Mouse (Mus musculus) Patski (cell line): ENCODE results near the gene Cped1. TPM values are rescaled to one million over a fixed set of nuclear protein-coding genes. Genes with fewer than 3 reads are reported as not detected.

ENCODE experiments used
- ATAC-seq: fragments of 100-300 bp; one replicate; pipeline ENCODE4 v1.8.0; 2021
- CTCF ChIA-PET: fragments of 350-600 bp; sonication (Branson Sonifier 250); formaldehyde crosslinking; loops from one replicate; lab custom pipeline; 2022; ENCODE audit warnings: inconsistent platforms; lab: Charles Lee
- POLR2A ChIA-PET: fragments of 350-600 bp; sonication (Branson Sonifier 250); formaldehyde crosslinking; loops from one replicate; lab custom pipeline; 2022; ENCODE audit warnings: antibody characterized with exemption, inconsistent platforms; lab: Charles Lee
- DNase-seq: peaks from one replicate; pipeline ENCODE4 v3.0.0-alpha.2; 2011; ENCODE audit warnings: low read depth, low spot score
- H3K27me3 ChIP-seq: fragments of 371-371 bp; one replicate; pipeline ENCODE4 v1.5.1; 2021
- CTCF ChIP-seq: fragments of 100-300 bp; IDR thresholded peaks from one replicate; pipeline ENCODE4 v1.5.1; 2021
- in situ Hi-C: fragments of 300-500 bp; cut with MboI; formaldehyde crosslinking; loops from 3 replicates; pipeline ENCODE4 v1.11.1; 2018; ENCODE audit warnings: low pct_unique_long_range_greater_than_20kb, mixed read lengths
- polyA plus RNA-seq: library from polyadenylated mRNA; unstranded; gene quantifications from one replicate; pipeline ENCODE4 v1.2.3, GENCODE M21; 2021

The Cped1 gene
- polyA plus RNA-seq, 1 experiment from 2014 or later = 0.41 TPM

DNA sequence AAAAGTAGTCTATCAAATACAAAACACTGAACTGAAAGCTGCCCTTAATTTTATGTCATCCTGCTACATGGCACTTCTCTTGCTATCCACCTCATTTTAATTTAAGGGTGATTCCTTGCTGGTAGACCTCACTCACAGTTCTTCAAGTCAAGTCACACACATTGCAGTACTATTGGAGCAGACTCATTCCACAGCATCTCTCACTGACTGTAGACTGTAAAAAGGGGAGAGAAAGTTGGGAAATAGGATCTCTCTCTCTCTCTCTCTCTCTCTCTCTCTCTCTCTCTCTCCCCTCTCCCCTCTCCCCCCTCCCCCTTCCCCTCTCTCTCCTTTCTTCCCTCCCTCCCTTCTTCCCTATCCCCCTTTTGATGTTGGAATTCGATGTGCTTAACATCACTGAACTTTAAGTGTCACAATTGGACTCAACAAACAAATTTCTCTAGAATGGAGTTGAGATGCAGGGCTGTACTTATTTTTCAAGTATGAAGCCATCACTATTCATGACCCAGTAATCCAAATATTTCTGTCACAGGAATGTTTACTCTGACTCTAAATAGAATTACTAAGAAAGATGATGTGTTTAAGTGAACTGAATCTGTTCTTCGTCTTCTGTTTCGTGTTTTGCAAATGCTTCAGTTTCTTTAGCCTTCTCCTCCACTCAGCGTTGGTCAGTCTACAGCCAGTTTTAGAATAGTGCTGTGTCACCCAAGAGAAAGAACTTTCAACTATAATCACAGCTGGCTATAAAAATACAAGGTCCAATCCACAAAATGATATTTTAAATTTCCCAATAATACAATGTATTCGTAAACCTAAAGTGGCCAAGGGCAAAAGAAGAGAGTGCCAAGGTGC is 88.7 kb downstream of the Cped1 start:
- POLR2A ChIA-PET = no interaction called here
- in situ Hi-C loops = loop anchor here (5.0 kb wide), 1 partner anchor 277 kb away; no protein-coding TSS in a partner anchor
- no peak for ATAC-seq

DNA sequence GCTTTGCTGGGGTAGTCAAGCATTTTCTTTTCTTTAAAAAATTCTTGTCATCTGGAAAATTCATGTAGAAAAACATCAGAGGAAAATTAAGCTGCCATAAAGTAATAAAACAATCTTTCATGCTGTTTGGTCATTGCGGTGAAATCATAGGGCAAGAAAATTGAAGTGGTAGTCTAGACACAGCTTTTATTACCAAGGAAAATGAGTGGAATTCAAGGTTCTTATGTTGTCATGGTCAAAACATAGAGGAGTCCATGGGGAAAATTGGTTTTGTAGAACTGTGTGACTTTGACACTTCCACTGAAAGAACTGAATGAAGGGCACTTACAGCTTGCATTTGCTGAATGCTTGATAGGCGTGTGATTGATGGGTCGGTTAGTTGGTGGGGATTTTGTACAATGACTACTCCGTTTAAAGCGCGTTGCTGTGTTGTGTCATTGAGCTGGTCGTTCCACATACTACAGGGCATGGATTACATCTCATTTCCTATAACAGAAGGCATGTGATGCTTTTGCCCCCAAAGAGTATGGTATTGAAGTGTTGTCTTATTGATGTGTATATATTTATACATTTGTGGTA is 93.1 kb downstream of the Cped1 start:
- ChIA-PET POLR2A (no interaction called here), CTCF (no interaction called here)
- in situ Hi-C loops = no loop called here
- TF ChIP-seq CTCF = no peak
- DNase-seq (no peak), ATAC-seq (no peak)
- peaks cover 32% of the 10 kb centered on the region for H3K27me3 ChIP-seq

More for the DNA sequence above, 88.7 kb downstream of the Cped1 start:
- no peak for DNase-seq
- CTCF ChIA-PET = interaction anchor here (0.6 to 1.4 kb wide), 2 partner anchors 12 to 515 kb away, joined by 3 to 4 read pairs; no protein-coding TSS in a partner anchor
- peaks cover 23% of the 10 kb centered on the region for H3K27me3 ChIP-seq
- TF ChIP-seq CTCF = no peak

DNA sequence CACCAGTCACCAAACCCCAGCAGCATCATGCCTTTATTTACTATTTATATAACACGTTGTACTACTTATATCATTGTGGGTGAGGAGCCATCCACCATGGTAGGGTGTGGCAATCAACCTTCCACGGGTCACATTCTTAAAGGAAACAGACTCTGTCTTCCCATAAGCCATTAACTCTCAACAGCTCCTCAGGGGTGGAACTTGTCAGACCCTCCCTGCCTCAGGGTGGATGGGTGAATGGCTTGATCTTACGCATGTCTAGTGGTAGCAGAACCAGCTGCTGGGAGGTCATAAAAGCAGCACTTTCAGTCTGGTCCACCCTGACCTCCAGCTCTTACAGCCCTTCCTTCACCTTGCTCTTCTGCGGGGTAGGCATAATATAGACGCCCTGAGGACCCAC is 100.3 kb downstream of the Cped1 start:
- POLR2A ChIA-PET = no interaction called here
- CTCF ChIA-PET = interaction anchor here (1.1 to 1.2 kb wide), 2 partner anchors 13 to 15 kb away, joined by 4 read pairs; no protein-coding TSS in a partner anchor
- H3K27me3 ChIP-seq = peaks cover 13% of the 10 kb centered on the region
- no peak for ATAC-seq
- DNase-seq = no peak
- TF ChIP-seq CTCF = no peak
- in situ Hi-C loops = no loop called here

DNA sequence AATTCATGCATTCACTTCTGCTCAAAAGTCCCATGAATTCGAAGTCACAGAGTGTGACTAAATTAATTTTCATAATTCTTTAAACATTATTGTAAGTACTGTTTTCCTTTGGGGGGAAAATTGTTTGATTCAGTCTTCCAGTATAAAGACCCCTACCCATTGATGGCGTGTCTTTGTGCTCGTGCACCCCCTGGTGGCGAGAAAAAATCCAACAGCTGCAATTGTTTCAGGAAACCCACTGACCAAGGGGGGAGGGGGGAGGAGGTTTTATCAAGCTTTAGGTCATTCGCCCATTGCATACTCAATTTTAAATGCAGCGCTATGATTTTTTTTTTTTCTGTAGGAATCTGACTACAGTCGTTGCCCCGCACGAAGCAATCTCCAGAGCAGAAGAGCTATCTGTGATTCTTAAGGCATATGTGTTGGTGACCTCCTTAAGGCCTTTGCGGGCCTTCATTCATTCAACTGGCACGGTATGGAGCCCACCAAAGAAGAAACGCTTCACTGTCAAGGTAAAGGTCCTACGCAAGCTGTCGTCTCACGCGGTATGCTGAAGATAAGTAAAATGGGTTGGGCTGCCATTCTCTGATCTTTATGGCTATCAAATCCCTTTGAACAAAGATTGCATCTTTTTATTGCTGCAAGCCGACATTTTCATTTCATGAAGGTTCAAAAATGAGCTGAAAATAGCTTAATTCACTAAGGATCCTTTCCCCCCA is 102.8 kb downstream of the Cped1 start:
- peak; percentile 61 for TF ChIP-seq CTCF
- no peak for ATAC-seq
- in situ Hi-C loops = no loop called here
- ChIA-PET CTCF (interaction anchor here (0.9 to 2.2 kb wide), 3 partner anchors 10 to 294 kb away, joined by 3 to 9 read pairs (median 4); no protein-coding TSS in a partner anchor), POLR2A (no interaction called here)
- peaks cover 6% of the 10 kb centered on the region for H3K27me3 ChIP-seq
- no peak for DNase-seq

DNA sequence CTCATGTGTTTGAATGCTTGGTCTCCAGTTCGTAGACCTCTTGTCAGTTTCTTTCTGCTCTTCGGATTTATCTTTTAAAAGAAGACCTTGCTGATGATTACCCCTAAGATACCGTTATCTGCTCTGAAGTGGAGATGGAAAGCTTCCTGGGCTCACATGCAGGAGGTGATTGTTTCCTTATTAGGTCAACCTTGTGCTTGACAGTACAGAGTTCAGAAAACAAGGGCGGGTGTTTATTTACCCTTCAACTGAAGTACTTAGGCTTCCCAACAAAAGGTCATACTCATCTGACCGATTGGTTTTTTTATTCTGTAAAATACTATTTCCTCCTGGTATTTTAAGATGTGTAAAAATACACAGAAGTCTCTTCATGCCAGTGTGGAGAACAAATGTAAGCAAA is 106.1 kb downstream of the Cped1 start:
- ATAC-seq (no peak), DNase-seq (no peak)
- TF ChIP-seq CTCF = no peak
- peaks cover 7% of the 10 kb centered on the region for H3K27me3 ChIP-seq
- in situ Hi-C loops = no loop called here
- ChIA-PET POLR2A (no interaction called here), CTCF (no interaction called here)

DNA sequence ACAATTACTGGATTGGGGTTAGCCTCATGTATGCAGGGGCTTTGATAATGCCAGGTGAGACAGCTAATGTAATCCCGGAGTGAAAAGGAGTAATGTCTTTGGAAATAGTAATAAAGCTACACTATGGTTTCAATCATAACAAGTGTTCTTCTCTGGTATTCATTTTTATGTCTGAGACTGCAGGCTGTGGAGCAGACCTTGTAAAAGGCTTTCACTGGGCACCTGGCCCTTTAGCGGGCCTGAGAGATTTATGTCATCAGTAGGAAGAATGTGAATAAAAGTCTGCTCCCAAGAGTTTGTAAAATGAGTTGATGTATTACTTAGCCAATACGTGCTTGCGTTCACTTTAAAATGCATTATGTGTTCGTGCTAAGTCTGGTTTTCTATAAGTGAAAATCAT is 108.1 kb downstream of the Cped1 start:
- POLR2A ChIA-PET = no interaction called here
- no peak for ATAC-seq
- in situ Hi-C loops = no loop called here

DNA sequence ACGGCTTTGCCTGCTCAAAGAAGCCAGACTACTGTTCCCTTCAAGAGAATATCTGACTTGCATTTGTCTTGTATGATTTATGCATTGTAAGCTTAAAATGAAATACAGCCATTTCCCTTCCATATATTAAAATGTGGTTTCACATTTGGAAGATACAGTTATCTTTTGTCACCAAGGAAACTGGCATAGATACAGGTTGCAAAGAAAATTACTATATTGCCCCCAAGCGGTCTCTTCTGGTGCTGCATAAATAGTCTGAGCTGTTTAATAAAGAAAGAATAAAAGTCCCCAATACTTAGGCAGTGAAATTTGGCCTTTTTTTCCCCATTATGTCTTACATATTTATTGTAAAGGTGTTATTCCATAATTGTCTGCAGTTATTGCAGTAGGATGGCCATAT is 112.0 kb downstream of the Cped1 start:
- peak; percentile 51 for TF ChIP-seq CTCF
- in situ Hi-C loops = no loop called here
- peaks cover 14% of the 10 kb centered on the region for H3K27me3 ChIP-seq
- ATAC-seq (no peak), DNase-seq (no peak)
- ChIA-PET CTCF (interaction anchor here (1.0 to 1.9 kb wide), 4 partner anchors 9 to 401 kb away, joined by 3 to 9 read pairs (median 3); no protein-coding TSS in a partner anchor), POLR2A (no interaction called here)

More for the DNA sequence above, 108.1 kb downstream of the Cped1 start:
- no peak for TF ChIP-seq CTCF
- DNase-seq = no peak
- peaks cover 8% of the 10 kb centered on the region for H3K27me3 ChIP-seq
- CTCF ChIA-PET = no interaction called here

DNA sequence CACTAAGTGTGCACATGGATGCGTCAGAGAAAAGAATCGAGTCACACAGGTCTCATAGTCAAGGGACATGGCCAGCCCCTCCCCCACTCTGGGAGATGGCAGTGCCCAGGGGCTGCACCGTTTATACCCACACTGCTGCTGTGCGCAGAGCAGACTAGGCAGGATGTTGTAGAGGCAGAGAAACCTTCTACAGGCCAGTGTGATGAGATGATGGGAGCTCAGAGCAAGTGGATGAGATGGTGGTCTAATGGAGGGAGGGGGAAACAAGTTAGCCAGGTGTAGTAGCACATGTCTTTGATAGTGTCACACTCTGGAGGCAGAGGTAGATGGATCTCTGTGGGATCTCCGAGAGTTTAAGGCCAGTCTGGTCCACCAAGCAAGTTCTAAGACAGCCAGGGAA is 114.1 kb downstream of the Cped1 start:
- CTCF ChIA-PET = interaction anchor here (1.1 kb wide), 1 partner anchor 13 kb away, joined by 3 read pairs; no protein-coding TSS in a partner anchor
- in situ Hi-C loops = loop anchor here (25.0 kb wide), 1 partner anchor 862 kb away; no protein-coding TSS in a partner anchor
- ATAC-seq (no peak), DNase-seq (no peak)
- H3K27me3 ChIP-seq = peaks cover 7% of the 10 kb centered on the region
- TF ChIP-seq CTCF = no peak
- POLR2A ChIA-PET = no interaction called here

DNA sequence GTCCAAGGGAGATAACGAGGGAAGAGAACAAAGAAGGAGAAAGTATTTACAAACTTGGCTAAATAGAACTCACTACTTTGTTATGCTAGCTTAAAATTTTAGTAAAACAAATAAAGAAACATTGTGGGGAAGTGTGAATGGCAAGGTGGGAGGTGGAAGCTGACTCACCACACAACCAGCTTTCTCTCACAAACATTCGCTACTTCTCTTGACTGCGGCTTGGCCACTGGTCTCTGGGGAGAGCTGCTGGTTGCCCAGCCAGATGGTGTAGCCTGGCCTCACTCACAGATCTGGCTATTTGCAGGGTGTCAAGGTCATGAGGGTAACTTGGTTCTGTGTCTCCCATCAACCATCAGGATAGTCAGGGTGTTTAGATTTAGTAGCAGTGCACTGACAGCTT is 116.2 kb downstream of the Cped1 start:
- no peak for TF ChIP-seq CTCF
- ATAC-seq (no peak), DNase-seq (no peak)
- ChIA-PET CTCF (no interaction called here), POLR2A (no interaction called here)
- in situ Hi-C loops = loop anchor here (25.0 kb wide), 1 partner anchor 860 kb away; no protein-coding TSS in a partner anchor
- peaks cover 7% of the 10 kb centered on the region for H3K27me3 ChIP-seq

DNA sequence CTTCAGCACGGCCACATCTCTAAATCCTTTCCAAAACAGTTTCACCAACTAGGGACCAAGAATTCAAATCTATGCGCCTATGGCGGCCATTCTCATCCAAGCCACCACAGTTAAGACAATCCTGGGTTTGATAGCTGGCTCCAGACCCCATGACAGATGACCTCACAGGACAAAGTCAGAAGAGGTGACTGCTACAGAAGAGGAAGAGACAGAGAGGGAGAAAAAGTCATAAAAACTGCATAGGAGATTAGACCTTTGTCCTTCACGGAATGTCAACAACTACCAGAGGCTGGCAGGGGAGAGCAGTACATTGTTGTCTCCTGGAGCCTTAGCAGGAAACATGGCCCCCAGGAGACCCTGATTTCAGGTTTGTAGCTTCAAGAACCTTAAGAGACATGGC is 117.0 kb downstream of the Cped1 start:
- in situ Hi-C loops = loop anchor here (25.0 kb wide), 1 partner anchor 860 kb away; no protein-coding TSS in a partner anchor
- CTCF ChIA-PET = no interaction called here
- TF ChIP-seq CTCF = no peak
- POLR2A ChIA-PET = no interaction called here
- H3K27me3 ChIP-seq = peaks cover 7% of the 10 kb centered on the region
- ATAC-seq = no peak
- no peak for DNase-seq
